Mouse (Mus musculus): ENCODE measurements at regions not wholly inside any gene's neighbourhood (a gene's known extent, or its start where the extent isn't known, plus 50 kb on each side); places are given as distances from the start of the nearest gene placed in this dataset.

DNA sequence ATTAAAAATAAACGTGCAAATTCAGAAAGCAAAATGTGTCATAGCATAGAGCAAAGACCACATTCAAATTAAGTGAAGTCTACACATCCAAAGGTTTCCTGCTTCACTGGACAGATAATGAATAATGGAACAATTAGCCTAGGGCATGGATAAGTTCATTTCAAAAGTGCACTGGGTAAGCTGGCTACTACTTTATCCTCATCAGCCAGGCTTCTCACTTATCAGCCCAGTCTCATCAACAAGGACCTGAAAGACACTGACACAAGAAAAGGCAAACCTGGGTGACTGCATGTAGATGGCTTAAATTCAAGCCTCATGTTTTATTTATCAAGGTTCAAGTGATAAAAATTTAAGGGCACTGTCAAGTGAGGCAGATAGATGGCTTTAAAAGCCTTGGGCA lies 1429.5 kb upstream of the 1700008P02Rik start:
- TF ChIP-seq POLR2A (IDR thresholded peaks at IDR 0.05; ENCODE audit: low read depth, low read length), result no peak
- no peak for TF ChIP-seq CTCF (IDR thresholded peaks at IDR 0.05; ENCODE audit: extremely low read depth, insufficient read depth, insufficient read length, insufficient replicate concordance)
